In the genomic region with DNA sequence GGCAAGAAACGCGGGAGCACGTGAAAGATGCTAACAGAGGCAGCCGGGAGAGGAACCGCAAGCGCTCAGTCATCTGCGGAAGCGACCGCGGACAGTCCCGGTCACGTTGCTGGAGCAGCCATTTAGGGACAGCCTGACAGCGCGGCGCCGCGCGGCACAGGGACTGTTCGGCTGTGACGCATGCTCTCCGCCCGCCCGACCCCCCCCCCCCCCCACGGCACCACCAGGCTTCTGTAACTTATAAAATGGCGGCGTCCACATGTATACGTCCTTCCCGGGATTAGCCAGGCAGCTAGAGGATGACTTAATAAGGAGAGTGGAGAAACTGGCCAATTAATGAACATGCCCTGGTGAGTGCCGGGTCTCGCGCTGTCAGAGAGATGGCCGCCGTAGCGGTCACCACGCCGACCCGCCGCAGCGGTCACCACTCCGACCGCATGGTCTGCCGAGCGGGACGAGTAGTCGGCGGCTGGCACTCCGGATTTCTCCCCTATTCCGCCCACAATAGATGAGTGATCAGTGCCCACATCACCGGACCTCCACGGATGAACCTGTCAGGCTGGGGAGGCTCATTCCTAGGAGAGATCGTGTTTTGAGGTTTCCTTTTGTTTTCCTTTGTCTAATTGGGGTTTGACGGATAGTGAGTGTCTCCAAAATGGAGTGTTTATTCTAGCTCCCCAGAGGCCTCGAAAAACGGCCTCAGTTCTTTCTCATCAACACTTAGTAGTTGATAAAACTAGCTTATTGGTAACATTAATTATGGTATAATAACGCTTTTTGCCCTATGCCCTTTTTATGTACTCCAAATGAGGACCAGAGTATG, we compare ENCODE assay signal across 8 mouse cellular contexts.
DNase-seq lines count a peak whose midpoint lies in the region; ATAC-seq and TF ChIP-seq lines count a peak whose summit lies in the region.

No protein-coding gene starts in this region.

- H3K27ac ChIP-seq in embryonic facial prominence, embryonic 12.5 days, result peak overlapping the region; percentile 91
- H3K27ac ChIP-seq in limb, embryonic 13.5 days, result peak overlapping the region; percentile 86
- peak overlapping the region; percentile 97 for H3K27ac ChIP-seq in midbrain, embryonic 14.5 days (replicated peaks; ENCODE audit: low read depth, low read length)
- peak overlapping the region; percentile 83 for H3K27ac ChIP-seq in small intestine, adult 2 months (ENCODE audit: insufficient read depth, low read depth, low read length)

- peak; percentile 60 for DNase-seq in layer of hippocampus, adult 11-12 months (ENCODE audit: low spot score)
- no peak for DNase-seq in layer of hippocampus, adult 9-10 months (ENCODE audit: low spot score)
- peak; percentile 77 to 84 for DNase-seq in heart, adult 18-20 months
- peak; percentile 79 for DNase-seq in kidney, adult 18-20 months
- peak; percentile 91 for DNase-seq in midbrain, embryonic 14.5 days

- H3K9ac ChIP-seq in embryonic facial prominence, embryonic 12.5 days, result peak overlapping the region; percentile 64
- H3K9ac ChIP-seq in limb, embryonic 13.5 days, result peak overlapping the region; percentile 79
- peak overlapping the region; percentile 83 for H3K9ac ChIP-seq in midbrain, embryonic 14.5 days (replicated peaks; ENCODE audit: low read length)

- H3K36me3 ChIP-seq in embryonic facial prominence, embryonic 12.5 days, result no peaks in the 10 kb centered on the region
- H3K36me3 ChIP-seq in limb, embryonic 13.5 days, result 0 out of 2 replicates have a peak, but pooled peaks cover 6% of the 10 kb centered on the region
- 0 out of 2 replicates have a peak, but pooled peaks cover 3% of the 10 kb centered on the region for H3K36me3 ChIP-seq in midbrain, embryonic 14.5 days (ENCODE audit: control insufficient read depth, insufficient read depth, low read length)
- no peaks in the 10 kb centered on the region for H3K36me3 ChIP-seq in small intestine, adult 2 months (ENCODE audit: control insufficient read depth, insufficient read depth, low read length)

- peak overlapping the region; percentile 55 for H3K4me3 ChIP-seq in embryonic facial prominence, embryonic 12.5 days
- H3K4me3 ChIP-seq in limb, embryonic 13.5 days, result peak overlapping the region; percentile 57
- H3K4me3 ChIP-seq in midbrain, embryonic 14.5 days (replicated peaks; ENCODE audit: low read depth, low read length), result peak overlapping the region; percentile 50
- H3K4me3 ChIP-seq in small intestine, adult 2 months (ENCODE audit: low read depth, low read length), result peak overlapping the region; percentile 71

- no peaks in the 10 kb centered on the region for H3K4me1 ChIP-seq in embryonic facial prominence, embryonic 12.5 days
- peaks cover 3% of the 10 kb centered on the region; the same call in 1 of the 2 replicates for H3K4me1 ChIP-seq in limb, embryonic 13.5 days
- peaks cover 5% of the 10 kb centered on the region; the same call in 1 of the 2 replicates for H3K4me1 ChIP-seq in midbrain, embryonic 14.5 days (ENCODE audit: control insufficient read depth, insufficient read depth, low read length)
- peaks cover 6% of the 10 kb centered on the region; the same call in 1 of the 2 replicates for H3K4me1 ChIP-seq in small intestine, adult 2 months (ENCODE audit: control insufficient read depth, insufficient read depth, insufficient read length, low read length)

- ATAC-seq in embryonic facial prominence, embryonic 12.5 days (ENCODE audit: insufficient number of reproducible peaks, insufficient read depth, low FRiP score, low TSS enrichment), result peak; percentile 91
- ATAC-seq in limb, embryonic 13.5 days (ENCODE audit: low FRiP score, low read depth), result peak; percentile 94
- peak; percentile 98 for ATAC-seq in midbrain, embryonic 14.5 days (ENCODE audit: low FRiP score, low TSS enrichment)

- under 1% methylated on average over 42 of the region's 55 CpGs for WGBS in embryonic facial prominence, embryonic 12.5 days
- 0% methylated on average over 48 of the region's 55 CpGs for WGBS in limb, embryonic 13.5 days
- WGBS in midbrain, embryonic 14.5 days, result under 1% methylated on average over 49 of the region's 55 CpGs
- 1% methylated on average over 53 of the region's 55 CpGs for WGBS in small intestine, adult 2 months

- H3K9me3 ChIP-seq in embryonic facial prominence, embryonic 12.5 days, result no peaks in the 10 kb centered on the region
- H3K9me3 ChIP-seq in limb, embryonic 13.5 days, result no peaks in the 10 kb centered on the region
- no peaks in the 10 kb centered on the region for H3K9me3 ChIP-seq in midbrain, embryonic 14.5 days (ENCODE audit: control insufficient read depth, low read length)

- TF ChIP-seq CTCF in small intestine, adult 2 months (IDR thresholded peaks at IDR 0.05; ENCODE audit: extremely low read depth, insufficient read length, insufficient replicate concordance, low read depth, low read length), result no peak

- peak; percentile 38; the same call in 1 of the 2 replicates for TF ChIP-seq POLR2A in small intestine, adult 2 months (IDR thresholded peaks at IDR 0.05; ENCODE audit: low read depth, low read length)

- peak overlapping the region; percentile 52 for H3K4me2 ChIP-seq in embryonic facial prominence, embryonic 12.5 days (replicated peaks)
- peak overlapping the region; percentile 62 for H3K4me2 ChIP-seq in limb, embryonic 13.5 days (replicated peaks)
- H3K4me2 ChIP-seq in midbrain, embryonic 14.5 days (ENCODE audit: low read length), result peak overlapping the region; percentile 58

- H3K27me3 ChIP-seq in embryonic facial prominence, embryonic 12.5 days, result no peaks in the 10 kb centered on the region
- H3K27me3 ChIP-seq in limb, embryonic 13.5 days, result no peaks in the 10 kb centered on the region
- H3K27me3 ChIP-seq in midbrain, embryonic 14.5 days (ENCODE audit: control insufficient read depth, insufficient read depth, low read length), result no peaks in the 10 kb centered on the region
- H3K27me3 ChIP-seq in small intestine, adult 2 months (ENCODE audit: control insufficient read depth, insufficient read depth, low read length), result no peaks in the 10 kb centered on the region
